Mouse (Mus musculus): ENCODE measurements around the gene Pacrg. TPM values are rescaled to one million over a fixed set of nuclear protein-coding genes. Genes with fewer than 3 reads are reported as not detected.

Gene Pacrg
- total and polyA plus RNA-seq, 2 experiments from 2014 or later: 1.1 to 1.4 TPM

DNA sequence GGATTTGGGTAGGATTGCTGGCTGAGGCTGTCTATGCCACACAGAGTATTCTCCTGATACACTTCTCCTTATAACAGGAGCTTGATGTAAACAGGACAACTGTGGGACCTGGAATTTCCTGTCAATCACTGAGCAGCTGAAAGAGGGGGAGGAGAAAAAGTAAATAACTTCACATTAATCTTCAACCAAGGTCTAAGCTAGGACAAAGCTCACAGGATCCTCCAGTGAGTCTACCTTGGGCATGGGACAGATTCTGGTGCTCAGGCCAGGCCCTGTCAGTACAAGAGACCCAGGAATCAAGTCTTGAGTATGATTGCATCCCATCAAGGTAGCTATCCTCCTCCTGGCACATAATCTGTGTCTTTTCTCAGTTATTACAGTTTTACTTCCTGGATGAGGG, 102.1 kb downstream of the Pacrg start:
- DNase-seq (ENCODE audit: low spot score): no peak
- Histone ChIP-seq H3K36me3 (replicated peaks; ENCODE audit: control insufficient read depth, insufficient read depth, low read length) (no peaks in the 10 kb centered on the region), H3K4me1 (ENCODE audit: control insufficient read depth, insufficient read depth) (no peaks in the 10 kb centered on the region), H3K27me3 (ENCODE audit: control insufficient read depth, insufficient read depth, low read length) (no peaks in the 10 kb centered on the region), H3K9me3 (replicated peaks; ENCODE audit: control insufficient read depth, low read length) (no peaks in the 10 kb centered on the region), H3K9ac (replicated peaks; ENCODE audit: low read depth, low read length) (no peak overlapping the region), H3K4me3 (ENCODE audit: low read depth, low read length) (no peak overlapping the region), H3K27ac (ENCODE audit: low read depth) (no peak overlapping the region), H3K4me2 (ENCODE audit: low read depth, low read length) (no peak overlapping the region)
- no peak for ATAC-seq (ENCODE audit: insufficient read depth, low read depth)
- TF ChIP-seq CTCF (IDR thresholded peaks at IDR 0.05; ENCODE audit: low read depth): no peak
- TF ChIP-seq EP300 (IDR thresholded peaks at IDR 0.05; ENCODE audit: low read depth): no peak

DNA sequence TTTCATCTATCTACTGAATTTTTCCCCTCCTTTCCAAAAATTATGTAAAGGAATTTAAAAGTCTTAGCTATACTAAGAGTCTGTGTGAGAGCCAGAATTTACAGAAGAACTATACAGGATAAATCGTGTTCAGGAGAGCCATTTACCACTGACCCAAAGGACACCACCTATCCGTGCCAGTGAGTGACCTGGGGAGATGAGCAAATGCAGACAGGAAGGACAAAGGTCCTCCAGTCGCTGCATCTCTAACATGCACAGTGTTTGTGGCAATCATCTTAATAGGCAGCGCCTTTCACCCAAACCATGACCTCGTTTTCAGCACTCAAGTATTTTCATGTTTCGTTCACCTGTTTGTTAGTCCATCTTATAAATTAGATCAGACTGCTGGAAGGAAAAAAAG, 105.4 kb downstream of the Pacrg start:
- TF ChIP-seq EP300 (IDR thresholded peaks at IDR 0.05; ENCODE audit: low read depth) (no peak), CTCF (IDR thresholded peaks at IDR 0.05; ENCODE audit: low read depth) (no peak)
- no peak overlapping the region for H3K27ac ChIP-seq (ENCODE audit: low read depth)
- H3K9me3 ChIP-seq (replicated peaks; ENCODE audit: control insufficient read depth, low read length): no peaks in the 10 kb centered on the region
- no peak for DNase-seq (ENCODE audit: low spot score)
- no peak for ATAC-seq (ENCODE audit: insufficient read depth, low read depth)
- no peaks in the 10 kb centered on the region for H3K36me3 ChIP-seq (replicated peaks; ENCODE audit: control insufficient read depth, insufficient read depth, low read length)
- no peak overlapping the region for H3K4me2 ChIP-seq (ENCODE audit: low read depth, low read length)
- no peaks in the 10 kb centered on the region for H3K27me3 ChIP-seq (ENCODE audit: control insufficient read depth, insufficient read depth, low read length)
- no peak overlapping the region for H3K4me3 ChIP-seq (ENCODE audit: low read depth, low read length)
- 77% methylated on average over 6 of the region's 6 CpGs for WGBS
- no peaks in the 10 kb centered on the region for H3K4me1 ChIP-seq (ENCODE audit: control insufficient read depth, insufficient read depth)
- H3K9ac ChIP-seq (replicated peaks; ENCODE audit: low read depth, low read length): no peak overlapping the region

DNA sequence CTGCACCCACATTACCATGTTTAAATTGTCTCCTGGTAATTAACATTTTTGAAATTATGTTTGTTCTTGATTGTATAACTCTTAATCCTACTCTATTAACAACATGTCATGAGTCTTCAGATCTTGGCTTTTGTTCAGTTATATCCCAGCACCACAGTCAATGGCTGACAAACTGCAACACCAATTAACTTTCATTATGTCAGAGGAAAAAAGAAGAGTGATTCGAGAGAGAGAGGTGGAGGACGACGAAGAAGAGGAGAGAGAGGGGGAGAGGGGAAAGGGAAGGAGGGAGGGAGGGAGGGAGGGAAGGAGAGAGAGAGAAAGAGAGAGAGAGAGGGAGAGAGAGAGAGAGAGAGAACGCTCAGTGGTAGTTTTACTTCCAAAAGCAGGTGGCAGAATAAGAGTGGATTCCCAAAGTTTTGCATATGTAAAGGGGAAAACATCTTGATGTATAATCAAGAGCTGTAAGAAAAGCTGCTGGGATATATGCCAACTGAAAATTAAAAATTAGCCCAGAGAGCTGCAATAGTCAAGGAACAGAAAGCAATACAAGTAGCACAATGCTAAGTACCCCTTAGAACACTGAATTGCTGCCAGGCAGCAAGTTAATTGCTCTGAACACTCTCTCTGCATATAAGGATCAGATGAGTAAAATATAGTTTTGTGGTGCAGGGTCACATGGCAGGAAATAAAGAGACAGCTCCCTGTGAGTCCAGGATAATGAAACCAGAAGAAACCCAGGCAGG, 107.6 kb downstream of the Pacrg start:
- H3K9ac ChIP-seq (replicated peaks; ENCODE audit: low read depth, low read length): no peak overlapping the region
- no peak for TF ChIP-seq CTCF (IDR thresholded peaks at IDR 0.05; ENCODE audit: low read depth)
- no peak for TF ChIP-seq EP300 (IDR thresholded peaks at IDR 0.05; ENCODE audit: low read depth)
- no peaks in the 10 kb centered on the region for H3K4me1 ChIP-seq (ENCODE audit: control insufficient read depth, insufficient read depth)
- ATAC-seq (ENCODE audit: insufficient read depth, low read depth) (no peak), DNase-seq (ENCODE audit: low spot score) (no peak)
- no peaks in the 10 kb centered on the region for H3K27me3 ChIP-seq (ENCODE audit: control insufficient read depth, insufficient read depth, low read length)
- H3K27ac ChIP-seq (ENCODE audit: low read depth): no peak overlapping the region
- H3K36me3 ChIP-seq (replicated peaks; ENCODE audit: control insufficient read depth, insufficient read depth, low read length): no peaks in the 10 kb centered on the region
- H3K4me2 ChIP-seq (ENCODE audit: low read depth, low read length): no peak overlapping the region
- WGBS: 57% methylated on average over 4 of the region's 4 CpGs
- H3K9me3 ChIP-seq (replicated peaks; ENCODE audit: control insufficient read depth, low read length): no peaks in the 10 kb centered on the region
- no peak overlapping the region for H3K4me3 ChIP-seq (ENCODE audit: low read depth, low read length)

DNA sequence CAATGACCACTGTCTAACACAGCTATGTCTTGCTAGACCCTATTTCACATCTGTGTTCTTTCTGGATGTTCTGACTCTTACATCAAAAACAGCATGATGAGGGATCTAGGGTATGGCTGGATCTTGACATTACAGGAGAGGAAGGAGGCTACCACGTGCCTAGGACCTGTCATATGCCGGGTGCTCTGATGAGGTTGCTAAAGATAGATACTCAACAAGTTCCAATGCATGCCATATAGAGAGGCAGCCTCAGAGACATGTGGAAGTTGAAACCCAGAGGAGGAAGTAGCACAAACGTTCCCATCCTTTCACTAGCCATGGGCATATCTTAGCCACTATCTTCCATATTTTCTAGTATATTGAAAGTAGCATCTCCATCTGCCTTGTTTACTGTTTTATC, 115.3 kb downstream of the Pacrg start:
- 36% methylated on average over 3 of the region's 3 CpGs for WGBS
- H3K27me3 ChIP-seq (ENCODE audit: control insufficient read depth, insufficient read depth, low read length): no peaks in the 10 kb centered on the region
- no peak overlapping the region for H3K4me2 ChIP-seq (ENCODE audit: low read depth, low read length)
- no peak overlapping the region for H3K27ac ChIP-seq (ENCODE audit: low read depth)
- H3K4me3 ChIP-seq (ENCODE audit: low read depth, low read length): no peak overlapping the region
- ATAC-seq (ENCODE audit: insufficient read depth, low read depth) (no peak), DNase-seq (ENCODE audit: low spot score) (no peak)
- no peak overlapping the region for H3K9ac ChIP-seq (replicated peaks; ENCODE audit: low read depth, low read length)
- no peaks in the 10 kb centered on the region for H3K9me3 ChIP-seq (replicated peaks; ENCODE audit: control insufficient read depth, low read length)
- H3K4me1 ChIP-seq (ENCODE audit: control insufficient read depth, insufficient read depth): peaks cover 11% of the 10 kb centered on the region; the same call in 1 of the 2 replicates
- TF ChIP-seq CTCF (IDR thresholded peaks at IDR 0.05; ENCODE audit: low read depth) (no peak), EP300 (IDR thresholded peaks at IDR 0.05; ENCODE audit: low read depth) (no peak)
- no peaks in the 10 kb centered on the region for H3K36me3 ChIP-seq (replicated peaks; ENCODE audit: control insufficient read depth, insufficient read depth, low read length)

DNA sequence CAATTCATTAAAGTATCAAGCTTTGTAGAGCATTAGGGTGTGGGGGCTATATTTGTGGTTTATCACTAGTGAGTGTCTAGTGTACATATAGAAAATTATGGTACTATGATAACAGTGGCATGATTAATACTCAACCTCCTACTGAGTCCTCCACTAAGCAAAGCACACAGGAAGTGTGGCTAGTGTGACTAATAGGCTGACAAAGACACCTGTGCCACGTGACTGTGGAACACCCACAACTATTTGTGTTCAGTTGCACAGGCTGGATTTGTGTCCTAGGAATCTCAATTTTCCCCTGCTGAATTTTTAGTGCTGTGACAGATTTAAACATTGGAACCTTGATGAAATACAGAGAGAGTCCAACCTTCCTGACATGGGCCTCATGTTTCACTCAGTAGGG, 118.5 kb downstream of the Pacrg start:
- ATAC-seq (ENCODE audit: insufficient read depth, low read depth): no peak

DNA sequence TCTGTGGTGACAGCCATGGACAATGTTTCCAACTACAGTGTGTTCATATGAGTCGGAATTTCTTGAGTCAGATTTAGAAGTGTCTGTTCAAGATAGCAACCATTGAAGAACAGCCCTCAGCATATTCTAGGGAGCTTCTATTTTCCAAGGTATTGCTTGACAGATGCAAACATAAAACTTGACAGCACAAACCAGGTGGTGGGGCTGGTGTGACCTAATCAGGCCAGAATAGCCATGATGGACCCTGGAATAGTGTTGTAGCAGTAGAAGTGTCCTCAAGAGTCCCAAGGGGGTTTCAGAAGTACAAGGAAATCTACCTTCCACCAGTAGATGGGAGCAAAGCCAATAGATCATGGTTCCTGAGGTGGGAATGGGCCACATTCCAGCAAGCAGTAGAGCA, 123.0 kb downstream of the Pacrg start:
- 85% methylated on average over 1 of the region's 1 CpGs for WGBS
- Histone ChIP-seq H3K4me2 (ENCODE audit: low read depth, low read length) (no peak overlapping the region), H3K27ac (ENCODE audit: low read depth) (no peak overlapping the region), H3K4me1 (ENCODE audit: control insufficient read depth, insufficient read depth) (no peaks in the 10 kb centered on the region), H3K36me3 (replicated peaks; ENCODE audit: control insufficient read depth, insufficient read depth, low read length) (no peaks in the 10 kb centered on the region), H3K9me3 (replicated peaks; ENCODE audit: control insufficient read depth, low read length) (no peaks in the 10 kb centered on the region), H3K27me3 (ENCODE audit: control insufficient read depth, insufficient read depth, low read length) (no peaks in the 10 kb centered on the region), H3K4me3 (ENCODE audit: low read depth, low read length) (no peak overlapping the region), H3K9ac (replicated peaks; ENCODE audit: low read depth, low read length) (no peak overlapping the region)
- DNase-seq (ENCODE audit: low spot score) (no peak), ATAC-seq (ENCODE audit: insufficient read depth, low read depth) (no peak)
- TF ChIP-seq EP300 (IDR thresholded peaks at IDR 0.05; ENCODE audit: low read depth) (no peak), CTCF (IDR thresholded peaks at IDR 0.05; ENCODE audit: low read depth) (no peak)

More for the DNA sequence above, 118.5 kb downstream of the Pacrg start:
- Histone ChIP-seq H3K4me1 (ENCODE audit: control insufficient read depth, insufficient read depth) (peaks cover 11% of the 10 kb centered on the region; the same call in 1 of the 2 replicates), H3K4me2 (ENCODE audit: low read depth, low read length) (no peak overlapping the region), H3K27me3 (ENCODE audit: control insufficient read depth, insufficient read depth, low read length) (no peaks in the 10 kb centered on the region), H3K9ac (replicated peaks; ENCODE audit: low read depth, low read length) (no peak overlapping the region), H3K27ac (ENCODE audit: low read depth) (no peak overlapping the region), H3K9me3 (replicated peaks; ENCODE audit: control insufficient read depth, low read length) (no peaks in the 10 kb centered on the region), H3K36me3 (replicated peaks; ENCODE audit: control insufficient read depth, insufficient read depth, low read length) (no peaks in the 10 kb centered on the region), H3K4me3 (ENCODE audit: low read depth, low read length) (no peak overlapping the region)
- no peak for DNase-seq (ENCODE audit: low spot score)
- no peak for TF ChIP-seq CTCF (IDR thresholded peaks at IDR 0.05; ENCODE audit: low read depth)
- TF ChIP-seq EP300 (IDR thresholded peaks at IDR 0.05; ENCODE audit: low read depth): no peak
- WGBS: 56% methylated on average over 1 of the region's 1 CpGs
